Mouse (Mus musculus) adrenal gland, postnatal 14 days (tissue): ENCODE results near the gene Srrm4. TPM values are rescaled to one million over a fixed set of nuclear protein-coding genes. Genes with fewer than 3 reads are reported as not detected.

Source experiments
- DNase-seq: peaks from one replicate; pipeline ENCODE4 v3.0.0; 2021; ENCODE audit warnings: mixed read lengths
- total RNA-seq: library from RNA; stranded (reverse); gene quantifications from 2 replicates; pipeline ENCODE4 v1.2.3, GENCODE M21; 2021

The Srrm4 gene
- total RNA-seq, 1 experiment from 2014 or later = 1.9 TPM

DNA sequence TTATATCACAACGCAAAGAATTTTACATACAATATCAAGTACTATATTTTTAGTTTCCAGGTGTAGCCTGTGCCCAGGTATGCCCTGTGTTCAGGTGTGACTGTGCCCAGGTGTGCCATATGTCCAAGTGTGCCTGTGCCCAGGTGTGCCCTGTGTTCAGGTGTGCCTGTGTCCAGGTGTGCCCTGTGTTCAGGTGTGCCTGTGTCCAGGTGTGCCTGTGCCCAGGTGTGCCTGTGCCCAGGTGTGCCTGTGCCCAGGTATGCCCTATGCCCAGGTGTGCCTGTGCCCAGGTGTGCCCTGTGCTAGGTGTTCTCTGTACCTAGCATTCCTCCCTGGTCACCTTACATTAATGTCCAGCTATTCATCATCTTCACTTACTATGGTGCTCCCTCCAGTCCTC lies 185.7 kb downstream of the Srrm4 start:
- no peak for DNase-seq

DNA sequence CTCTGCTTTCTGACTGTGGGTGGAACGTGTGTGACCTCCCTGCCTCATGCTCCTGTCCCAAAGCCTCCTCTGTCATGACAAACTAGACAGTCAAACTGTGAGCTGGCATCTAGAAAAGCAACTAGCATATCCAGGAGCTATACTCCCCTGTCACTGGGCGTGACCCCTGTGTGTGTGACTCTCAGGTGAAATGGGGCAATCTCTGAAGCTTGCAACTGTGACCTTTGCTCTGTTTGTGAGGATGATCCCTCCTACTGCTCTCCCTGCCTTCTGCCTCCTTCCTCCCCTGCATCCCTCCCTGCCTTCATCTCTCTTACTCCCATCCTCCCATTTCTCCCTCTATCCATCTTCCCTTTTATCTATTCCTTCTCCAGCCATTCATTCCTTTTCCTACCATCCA lies 187.6 kb downstream of the Srrm4 start:
- DNase-seq = no peak

DNA sequence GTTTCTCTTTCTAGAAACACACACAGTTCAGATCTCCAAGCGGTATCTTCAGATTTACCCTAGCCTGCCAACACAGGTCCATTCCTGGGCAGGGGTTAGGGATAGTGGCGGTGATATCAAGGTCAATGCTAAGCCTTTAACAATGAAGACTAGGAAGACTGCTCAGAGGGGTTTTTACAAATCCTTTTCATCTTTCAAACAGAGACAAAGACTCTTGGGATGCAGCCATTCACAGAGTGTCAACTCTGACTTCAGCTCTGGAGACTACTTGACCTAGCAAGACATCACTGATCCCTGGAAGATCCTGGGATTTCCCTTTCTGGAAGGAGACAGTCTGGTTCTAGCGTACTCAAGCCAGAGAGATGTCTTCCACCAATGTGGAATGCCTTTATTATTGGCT lies 190.8 kb downstream of the Srrm4 start:
- DNase-seq = no peak

DNA sequence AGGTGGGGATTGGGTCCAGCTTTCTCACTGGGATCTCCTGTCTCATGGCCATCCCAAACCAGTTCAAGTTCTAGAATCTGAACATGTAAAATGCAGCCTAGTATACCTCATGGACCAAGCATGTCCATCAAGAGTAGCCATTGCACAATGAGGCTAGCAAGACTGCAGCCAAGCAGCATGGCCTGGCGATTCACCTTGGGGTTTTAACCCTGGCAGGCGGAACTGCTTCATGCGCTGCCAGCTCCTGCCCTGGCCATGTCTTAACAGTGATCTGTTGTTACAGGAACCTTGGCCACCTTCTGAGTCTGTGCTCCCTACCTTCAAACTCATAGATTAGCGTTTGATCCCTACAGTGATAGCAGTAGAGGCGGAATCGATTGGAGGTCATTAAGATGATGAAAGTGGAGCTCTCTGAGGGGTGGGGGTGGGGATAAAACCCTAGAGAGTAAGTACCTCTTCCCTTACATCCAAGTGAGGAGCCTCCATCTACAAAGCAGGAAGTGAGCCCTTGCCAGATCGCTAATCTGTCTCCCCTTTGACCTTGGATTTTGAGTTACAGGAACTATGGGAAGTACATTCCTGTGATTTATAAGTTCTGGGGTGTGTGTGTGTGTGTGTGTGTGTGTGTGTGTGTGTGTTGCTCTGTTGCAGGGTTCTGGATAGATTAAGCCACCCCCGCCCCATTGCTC lies 191.4 kb downstream of the Srrm4 start:
- peak; percentile 83 for DNase-seq

DNA sequence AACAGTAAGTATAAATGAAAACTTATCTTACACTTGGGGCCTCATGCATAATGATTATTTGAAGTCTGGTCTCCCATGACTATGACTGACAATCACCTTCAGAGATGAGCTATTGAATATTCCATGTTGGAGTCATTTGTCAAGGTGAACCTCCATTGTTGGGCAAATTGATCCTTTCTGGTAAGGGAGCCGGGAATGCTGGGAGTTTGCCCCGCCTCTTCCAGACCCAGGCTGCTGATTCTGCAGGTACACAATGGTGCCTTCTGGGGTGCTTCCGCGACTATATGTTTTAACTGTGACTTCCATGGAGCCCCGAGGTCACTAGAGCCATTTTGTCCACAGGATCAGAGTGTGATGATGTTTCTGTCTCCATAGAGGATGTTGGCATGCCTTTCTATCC lies 195.5 kb downstream of the Srrm4 start:
- no peak for DNase-seq

DNA sequence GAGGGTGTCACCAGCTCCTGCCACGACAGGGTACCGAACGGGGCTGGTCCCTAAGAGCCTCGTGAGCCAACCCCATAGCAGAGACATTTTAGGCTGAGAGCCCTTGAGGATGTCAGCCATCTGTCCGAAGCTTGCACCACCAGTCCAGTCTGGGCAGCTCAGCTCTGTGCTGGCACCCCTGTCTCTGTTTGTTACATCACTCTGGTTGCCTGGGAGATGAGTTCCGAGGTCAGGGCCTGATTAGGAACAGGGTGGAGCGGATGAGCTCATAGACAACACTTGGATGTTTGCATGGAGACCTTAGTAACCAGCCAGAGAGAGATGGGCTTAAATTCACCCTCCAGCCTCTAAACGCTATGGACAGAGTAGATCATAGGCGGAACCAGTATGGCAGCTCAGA lies 199.0 kb downstream of the Srrm4 start:
- DNase-seq = peak; percentile 87

DNA sequence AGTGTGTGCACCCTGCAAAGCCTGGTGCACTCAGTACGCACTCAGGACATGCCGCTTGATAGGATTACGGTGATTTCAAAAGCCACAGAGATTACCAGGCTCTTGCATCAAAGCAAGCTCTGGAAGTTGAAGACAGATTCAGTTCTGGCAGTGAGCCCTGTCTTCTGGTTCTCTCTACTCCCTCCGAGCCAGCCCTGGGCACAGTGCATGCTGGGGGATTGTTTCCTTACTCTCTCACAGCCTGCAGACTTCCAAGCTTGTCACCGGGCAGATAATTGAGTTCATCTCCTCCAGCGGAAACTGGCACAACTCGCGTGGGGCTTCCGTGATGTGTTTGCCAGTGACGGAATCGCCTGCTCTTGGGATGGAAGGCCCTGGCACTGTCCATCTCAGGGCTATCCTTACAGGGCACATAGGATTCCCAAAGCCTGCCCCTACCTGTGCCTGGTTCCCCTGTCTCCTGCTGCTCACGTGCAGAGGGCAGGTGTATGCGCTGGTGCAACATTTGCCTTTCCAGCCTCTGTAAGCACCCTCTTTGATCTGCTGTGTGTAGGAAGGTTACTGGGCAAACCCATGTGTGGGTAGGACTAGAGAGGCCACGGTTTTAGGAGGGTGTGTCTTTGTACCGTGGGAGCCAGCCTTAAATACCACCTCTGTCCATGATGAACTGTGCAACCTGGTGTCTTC lies 201.6 kb downstream of the Srrm4 start:
- peak; percentile 84 for DNase-seq

DNA sequence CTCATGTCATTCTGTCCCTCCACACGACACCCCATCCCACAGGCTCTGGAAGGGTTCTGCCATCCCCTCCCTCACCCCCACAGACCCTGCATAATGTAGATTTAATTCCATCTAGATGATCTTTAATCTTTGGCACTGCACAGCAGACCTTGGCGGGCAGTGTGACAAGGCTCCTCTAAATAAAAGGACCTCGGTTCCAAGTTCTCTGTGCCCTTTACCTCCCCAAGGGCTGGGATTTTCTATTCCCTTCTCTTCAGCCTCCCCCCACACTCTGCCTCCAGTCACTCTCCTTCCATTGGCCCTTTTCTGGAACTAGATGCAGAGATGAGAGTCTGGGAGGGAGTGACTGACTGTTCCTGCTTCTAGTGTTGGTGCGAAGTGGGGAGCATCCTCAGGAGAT lies 202.3 kb downstream of the Srrm4 start:
- peak; percentile 60 for DNase-seq

Other genes starting within 250 kb of the Srrm4 start
- 37.7 and 45.9 TPM in 2 replicates for gene Hspb8, start 169.0 kb downstream of the Srrm4 start, total RNA-seq